Mouse (Mus musculus): Measurements from ENCODE around the gene C1qtnf9. TPM values are rescaled to one million over a fixed set of nuclear protein-coding genes. Genes with fewer than 3 reads are reported as not detected.
A peak's percentile ranks its signal among the peaks of the same experiment; 100 is the strongest.

Gene C1qtnf9
- polyA plus RNA-seq, 1 experiment from 2014 or later: 0.45 TPM

- no peak overlapping the region for H3K27ac ChIP-seq (ENCODE audit: low read length)
- ATAC-seq: no peak
- peaks cover 20% of the 10 kb centered on the region for H3K4me1 ChIP-seq (ENCODE audit: insufficient read depth, low read depth, low read length)
Observed at GRCm38 (mm10) chr14:60743681-60744080, 24.3 kb upstream of the C1qtnf9 start.

GRCm38 (mm10) chr14:60745201-60745600 is 22.7 kb upstream of the C1qtnf9 start:
- no peak for TF ChIP-seq CTCF (IDR thresholded peaks at IDR 0.05)
- TF ChIP-seq EP300 (IDR thresholded peaks at IDR 0.05): peak; percentile 39
- H3K4me3 ChIP-seq (ENCODE audit: low read depth, low read length): no peak overlapping the region
- peaks cover 15% of the 10 kb centered on the region for H3K4me1 ChIP-seq (ENCODE audit: insufficient read depth, low read depth, low read length)
- 30% methylated on average over 6 of the region's 6 CpGs for WGBS
- DNase-seq (ENCODE audit: low spot score): peak; percentile 86
- no peaks in the 10 kb centered on the region for H3K9me3 ChIP-seq (ENCODE audit: low read length)
- H3K9ac ChIP-seq (replicated peaks; ENCODE audit: low read depth): no peak overlapping the region
- 0 out of 2 replicates have a peak, but pooled peaks cover under 1% of the 10 kb centered on the region for H3K36me3 ChIP-seq (ENCODE audit: insufficient read depth, low read length)
- no peaks in the 10 kb centered on the region for H3K27me3 ChIP-seq (replicated peaks; ENCODE audit: insufficient read depth, low read length)
- peak; percentile 77 for ATAC-seq
- H3K27ac ChIP-seq (ENCODE audit: low read length): peak overlapping the region; percentile 14; the same call in 1 of the 2 replicates
- H3K4me2 ChIP-seq (replicated peaks; ENCODE audit: low read depth, low read length): no peak overlapping the region

More at GRCm38 (mm10) chr14:60743681-60744080, 24.3 kb upstream of the C1qtnf9 start:
- H3K4me3 ChIP-seq (ENCODE audit: low read depth, low read length): no peak overlapping the region
- H3K9me3 ChIP-seq (ENCODE audit: low read length): no peaks in the 10 kb centered on the region
- no peaks in the 10 kb centered on the region for H3K36me3 ChIP-seq (ENCODE audit: insufficient read depth, low read length)
- no peak overlapping the region for H3K9ac ChIP-seq (replicated peaks; ENCODE audit: low read depth)
- no peak for TF ChIP-seq EP300 (IDR thresholded peaks at IDR 0.05)
- no peak for TF ChIP-seq CTCF (IDR thresholded peaks at IDR 0.05)
- 70% methylated on average over 9 of the region's 9 CpGs for WGBS
- no peak overlapping the region for H3K4me2 ChIP-seq (replicated peaks; ENCODE audit: low read depth, low read length)
- no peaks in the 10 kb centered on the region for H3K27me3 ChIP-seq (replicated peaks; ENCODE audit: insufficient read depth, low read length)
- no peak for DNase-seq (ENCODE audit: low spot score)

- peaks cover 10% of the 10 kb centered on the region for H3K4me1 ChIP-seq (ENCODE audit: insufficient read depth, low read depth, low read length)
- no peak overlapping the region for H3K4me3 ChIP-seq (ENCODE audit: low read depth, low read length)
- 0 out of 2 replicates have a peak, but pooled peaks cover 5% of the 10 kb centered on the region for H3K36me3 ChIP-seq (ENCODE audit: insufficient read depth, low read length)
- no peak overlapping the region for H3K4me2 ChIP-seq (replicated peaks; ENCODE audit: low read depth, low read length)
- TF ChIP-seq CTCF (IDR thresholded peaks at IDR 0.05) (no peak), EP300 (IDR thresholded peaks at IDR 0.05) (no peak)
- WGBS: 94% methylated on average over 10 of the region's 10 CpGs
- DNase-seq (ENCODE audit: low spot score) (no peak), ATAC-seq (no peak)
- H3K9me3 ChIP-seq (ENCODE audit: low read length): no peaks in the 10 kb centered on the region
- H3K27ac ChIP-seq (ENCODE audit: low read length): no peak overlapping the region
- no peaks in the 10 kb centered on the region for H3K27me3 ChIP-seq (replicated peaks; ENCODE audit: insufficient read depth, low read length)
- no peak overlapping the region for H3K9ac ChIP-seq (replicated peaks; ENCODE audit: low read depth)
Observed at GRCm38 (mm10) chr14:60746141-60746540, 21.8 kb upstream of the C1qtnf9 start.

- no peak overlapping the region for H3K27ac ChIP-seq (ENCODE audit: low read length)
- no peak for DNase-seq (ENCODE audit: low spot score)
- H3K9ac ChIP-seq (replicated peaks; ENCODE audit: low read depth): no peak overlapping the region
- no peak overlapping the region for H3K4me2 ChIP-seq (replicated peaks; ENCODE audit: low read depth, low read length)
- H3K27me3 ChIP-seq (replicated peaks; ENCODE audit: insufficient read depth, low read length): no peaks in the 10 kb centered on the region
- H3K4me3 ChIP-seq (ENCODE audit: low read depth, low read length): no peak overlapping the region
- ATAC-seq: no peak
- peaks cover 7% of the 10 kb centered on the region for H3K4me1 ChIP-seq (ENCODE audit: insufficient read depth, low read depth, low read length)
- no peak for TF ChIP-seq EP300 (IDR thresholded peaks at IDR 0.05)
- TF ChIP-seq CTCF (IDR thresholded peaks at IDR 0.05): no peak
- 0 out of 2 replicates have a peak, but pooled peaks cover 5% of the 10 kb centered on the region for H3K36me3 ChIP-seq (ENCODE audit: insufficient read depth, low read length)
- no peaks in the 10 kb centered on the region for H3K9me3 ChIP-seq (ENCODE audit: low read length)
- WGBS: 88% methylated on average over 21 of the region's 21 CpGs
Observed at GRCm38 (mm10) chr14:60747154-60747870, 20.6 kb upstream of the C1qtnf9 start.

GRCm38 (mm10) chr14:60749880-60750279 is 18.1 kb upstream of the C1qtnf9 start:
- Histone ChIP-seq H3K9ac (replicated peaks; ENCODE audit: low read depth) (no peak overlapping the region), H3K4me3 (ENCODE audit: low read depth, low read length) (no peak overlapping the region), H3K27me3 (replicated peaks; ENCODE audit: insufficient read depth, low read length) (no peaks in the 10 kb centered on the region), H3K4me1 (ENCODE audit: insufficient read depth, low read depth, low read length) (peaks cover 2% of the 10 kb centered on the region; the same call in 1 of the 2 replicates), H3K9me3 (ENCODE audit: low read length) (no peaks in the 10 kb centered on the region), H3K27ac (ENCODE audit: low read length) (no peak overlapping the region), H3K36me3 (ENCODE audit: insufficient read depth, low read length) (peaks cover 12% of the 10 kb centered on the region; the same call in 1 of the 2 replicates), H3K4me2 (replicated peaks; ENCODE audit: low read depth, low read length) (no peak overlapping the region)
- TF ChIP-seq CTCF (IDR thresholded peaks at IDR 0.05) (no peak), EP300 (IDR thresholded peaks at IDR 0.05) (peak; percentile 56; the same call in 1 of the 2 replicates)
- ATAC-seq (peak; percentile 34; the same call in 1 of the 2 replicates), DNase-seq (ENCODE audit: low spot score) (peak; percentile 66)
- WGBS: 52% methylated on average over 12 of the region's 12 CpGs

- DNase-seq (ENCODE audit: low spot score) (no peak), ATAC-seq (no peak)
- H3K27me3 ChIP-seq (replicated peaks; ENCODE audit: insufficient read depth, low read length): no peaks in the 10 kb centered on the region
- H3K4me2 ChIP-seq (replicated peaks; ENCODE audit: low read depth, low read length): no peak overlapping the region
- no peak for TF ChIP-seq CTCF (IDR thresholded peaks at IDR 0.05)
- TF ChIP-seq EP300 (IDR thresholded peaks at IDR 0.05): no peak
- no peak overlapping the region for H3K27ac ChIP-seq (ENCODE audit: low read length)
- no peaks in the 10 kb centered on the region for H3K9me3 ChIP-seq (ENCODE audit: low read length)
- 82% methylated on average over 16 of the region's 16 CpGs for WGBS
- peaks cover 18% of the 10 kb centered on the region; the same call in 1 of the 2 replicates for H3K36me3 ChIP-seq (ENCODE audit: insufficient read depth, low read length)
- H3K4me3 ChIP-seq (ENCODE audit: low read depth, low read length): no peak overlapping the region
- H3K9ac ChIP-seq (replicated peaks; ENCODE audit: low read depth): no peak overlapping the region
- H3K4me1 ChIP-seq (ENCODE audit: insufficient read depth, low read depth, low read length): no peaks in the 10 kb centered on the region
Observed at GRCm38 (mm10) chr14:60751581-60751980, 16.4 kb upstream of the C1qtnf9 start.

Measured in lung, postnatal 0 days (tissue).